Mouse (Mus musculus) testis, adult 2 months (tissue): ENCODE data around the gene Car10. TPM values are rescaled to one million over a fixed set of nuclear protein-coding genes. Genes with fewer than 3 reads are reported as not detected.

Experiments
- H3K27ac ChIP-seq: fragments of 200-500 bp; 2 replicates; pipeline ENCODE4 v1.5.1; 2012; ENCODE audit warnings: low read depth, low read length; ENCODE audit not compliant: control insufficient read depth, insufficient read depth
- H3K27me3 ChIP-seq: fragments of 200-500 bp; 2 replicates; pipeline ENCODE4 v1.6.1; 2012; ENCODE audit warnings: mild to moderate bottlenecking, low read length, moderate library complexity; ENCODE audit not compliant: control insufficient read depth, insufficient read depth
- H3K36me3 ChIP-seq: fragments of 200-500 bp; 2 replicates; pipeline ENCODE4 v1.6.1; 2012; ENCODE audit warnings: mild to moderate bottlenecking, low read length; ENCODE audit not compliant: control insufficient read depth, insufficient read depth
- H3K4me1 ChIP-seq: fragments of 200-500 bp; 2 replicates; pipeline ENCODE4 v1.6.1; 2012; ENCODE audit warnings: low read length; ENCODE audit not compliant: control insufficient read depth, insufficient read depth
- H3K4me3 ChIP-seq: fragments of 200-500 bp; 2 replicates; pipeline ENCODE4 v1.5.1; 2012; ENCODE audit warnings: low read depth, mild to moderate bottlenecking, low read length, moderate library complexity, mixed read lengths; ENCODE audit not compliant: control insufficient read depth
- CTCF ChIP-seq: fragments of 200-500 bp; IDR thresholded peaks from 2 replicates; pipeline ENCODE4 v1.5.1; 2012; ENCODE audit warnings: low read depth, mild to moderate bottlenecking, inconsistent platforms, low read length, moderate library complexity; ENCODE audit not compliant: control insufficient read depth, insufficient read depth, insufficient replicate concordance
- POLR2A ChIP-seq: fragments of 200-500 bp; IDR thresholded peaks from 2 replicates; pipeline ENCODE4 v1.6.1; 2012; ENCODE audit warnings: low read depth, mild to moderate bottlenecking, inconsistent platforms, low read length, moderate library complexity; ENCODE audit not compliant: control insufficient read depth
- polyA plus RNA-seq: library from polyadenylated mRNA; depleted of rRNA; stranded (reverse); fragments of >200 nt; gene quantifications from 2 replicates; pipeline ENCODE4 v1.2.3, GENCODE M21; 2012

Car10 gene
- polyA plus RNA-seq, 1 experiment: not detected

DNA sequence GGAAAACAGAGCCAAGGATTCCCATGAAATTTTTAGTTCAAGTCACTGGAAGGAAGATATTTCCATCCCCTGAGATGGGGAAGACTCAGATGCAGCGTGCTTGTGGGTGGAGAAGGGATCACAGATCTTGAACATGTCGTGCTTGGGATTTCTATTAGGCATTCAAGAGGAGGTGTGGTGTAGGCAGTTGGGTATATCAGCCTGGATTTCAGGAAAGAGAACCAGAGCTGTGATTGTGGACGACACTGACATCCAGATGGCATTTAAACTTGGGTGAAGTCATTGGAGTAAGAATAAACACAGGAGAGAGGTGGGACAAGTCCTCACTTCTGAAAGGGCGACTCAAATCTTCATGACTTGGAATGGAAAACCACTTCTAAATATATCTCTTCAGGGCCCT lies 490.0 kb downstream of the Car10 start:
- no peaks in the 10 kb centered on the region for H3K36me3 ChIP-seq
- H3K27ac ChIP-seq: no peak overlapping the region
- H3K4me3 ChIP-seq: no peak overlapping the region
- H3K4me1 ChIP-seq: no peaks in the 10 kb centered on the region
- H3K27me3 ChIP-seq: no peaks in the 10 kb centered on the region
- no peak for TF ChIP-seq CTCF
- no peak for TF ChIP-seq POLR2A

- Histone ChIP-seq H3K27ac (no peak overlapping the region), H3K4me1 (no peaks in the 10 kb centered on the region), H3K4me3 (no peak overlapping the region), H3K27me3 (no peaks in the 10 kb centered on the region), H3K36me3 (no peaks in the 10 kb centered on the region)
- no peak for TF ChIP-seq POLR2A
- no peak for TF ChIP-seq CTCF
These were observed 492.8 kb downstream of the Car10 start for GRCm38 (mm10) chr11:93590652-93591051.

- Histone ChIP-seq H3K27ac (no peak overlapping the region), H3K27me3 (no peaks in the 10 kb centered on the region), H3K36me3 (no peaks in the 10 kb centered on the region), H3K4me1 (no peaks in the 10 kb centered on the region), H3K4me3 (no peak overlapping the region)
- TF ChIP-seq POLR2A (no peak), CTCF (no peak)
These were observed 496.2 kb downstream of the Car10 start for GRCm38 (mm10) chr11:93594033-93594432.

DNA sequence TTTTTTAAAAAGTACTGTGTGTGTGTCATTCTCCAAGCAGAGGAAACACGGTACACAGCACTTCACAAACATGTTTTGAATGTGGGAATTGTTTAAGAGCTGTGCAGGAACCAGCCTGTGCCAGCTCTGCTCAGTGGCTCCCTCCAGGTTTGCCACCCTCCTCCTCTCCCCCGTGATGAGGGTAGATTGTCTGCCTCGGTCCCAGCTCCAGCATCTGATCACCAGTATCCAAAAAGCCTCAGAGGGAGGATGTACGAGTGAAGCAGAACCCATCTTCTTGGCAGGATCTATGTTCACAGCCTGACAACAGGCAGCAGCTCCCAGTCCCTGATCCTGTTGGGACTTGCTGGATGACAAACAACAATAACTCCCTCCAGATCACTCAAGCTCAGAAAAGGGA lies 500.3 kb downstream of the Car10 start:
- no peak overlapping the region for H3K27ac ChIP-seq

GRCm38 (mm10) chr11:93599755-93600154 lies 501.9 kb downstream of the Car10 start:
- no peaks in the 10 kb centered on the region; the same call in 1 of the 2 replicates for H3K4me1 ChIP-seq
- no peaks in the 10 kb centered on the region for H3K36me3 ChIP-seq
- no peak overlapping the region for H3K4me3 ChIP-seq
- no peak overlapping the region for H3K27ac ChIP-seq
- no peaks in the 10 kb centered on the region for H3K27me3 ChIP-seq
- no peak for TF ChIP-seq CTCF
- no peak for TF ChIP-seq POLR2A

More for the DNA sequence above, 500.3 kb downstream of the Car10 start:
- Histone ChIP-seq H3K27me3 (no peaks in the 10 kb centered on the region), H3K4me1 (no peaks in the 10 kb centered on the region), H3K4me3 (no peak overlapping the region), H3K36me3 (no peaks in the 10 kb centered on the region)
- no peak for TF ChIP-seq CTCF
- TF ChIP-seq POLR2A: no peak

GRCm38 (mm10) chr11:93603575-93603974 lies 505.7 kb downstream of the Car10 start:
- no peak for TF ChIP-seq CTCF
- no peak for TF ChIP-seq POLR2A

DNA sequence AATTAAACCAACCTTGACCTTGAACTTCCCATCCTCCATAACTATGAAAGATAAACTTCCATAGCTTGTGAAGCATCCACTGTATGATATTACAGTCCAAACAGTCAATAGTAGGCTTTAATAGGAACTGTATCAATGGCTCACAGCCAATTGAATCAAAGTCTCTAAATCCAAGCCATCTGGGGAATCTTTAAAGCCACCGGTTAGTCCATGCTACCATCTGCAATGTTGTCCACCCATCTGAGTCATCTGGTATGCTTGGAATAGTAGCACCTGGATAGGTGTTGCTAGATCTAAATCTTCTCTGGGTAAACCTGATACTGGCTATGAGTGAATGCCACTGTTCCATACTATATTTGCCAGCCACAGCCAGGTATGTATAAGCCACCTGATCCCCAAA lies 509.3 kb downstream of the Car10 start:
- TF ChIP-seq CTCF (no peak), POLR2A (no peak)
- H3K36me3 ChIP-seq: no peaks in the 10 kb centered on the region
- H3K27ac ChIP-seq: no peak overlapping the region
- no peak overlapping the region for H3K4me3 ChIP-seq
- no peaks in the 10 kb centered on the region; the same call in 1 of the 2 replicates for H3K4me1 ChIP-seq
- no peaks in the 10 kb centered on the region for H3K27me3 ChIP-seq

More at GRCm38 (mm10) chr11:93603575-93603974, 505.7 kb downstream of the Car10 start:
- H3K27me3 ChIP-seq: no peaks in the 10 kb centered on the region
- no peaks in the 10 kb centered on the region for H3K36me3 ChIP-seq
- no peaks in the 10 kb centered on the region; the same call in 1 of the 2 replicates for H3K4me1 ChIP-seq
- H3K27ac ChIP-seq: no peak overlapping the region
- H3K4me3 ChIP-seq: no peak overlapping the region

DNA sequence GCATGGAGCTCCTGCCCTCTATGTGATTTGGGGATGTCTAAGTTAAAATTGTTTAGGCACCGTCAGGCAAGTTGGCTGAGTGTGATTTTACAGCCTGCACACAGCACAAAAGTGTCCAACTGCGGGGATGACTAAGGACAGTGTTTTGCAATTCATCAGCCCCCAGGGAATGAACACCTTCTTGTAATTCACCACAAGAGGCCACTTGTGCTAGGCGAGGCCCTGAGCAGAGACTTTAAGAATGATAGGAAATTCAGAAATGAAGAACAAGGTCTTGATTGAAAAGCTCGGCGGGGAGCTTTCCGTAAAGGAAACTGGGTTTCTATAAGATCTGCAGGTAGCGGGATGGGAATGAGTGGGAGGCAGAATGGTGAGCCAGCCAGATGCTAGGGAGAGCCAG lies 510.9 kb downstream of the Car10 start:
- Histone ChIP-seq H3K27ac (no peak overlapping the region), H3K4me3 (no peak overlapping the region), H3K4me1 (no peaks in the 10 kb centered on the region), H3K36me3 (no peaks in the 10 kb centered on the region), H3K27me3 (no peaks in the 10 kb centered on the region)
- TF ChIP-seq CTCF (no peak), POLR2A (no peak)
